Mouse (Mus musculus) thymus, postnatal 10 days (tissue): ENCODE data around the gene 6820408C15Rik.

Source experiments
- DNase-seq, 2 experiments: peaks; one replicate each; pipeline ENCODE4 v3.0.0; 2021; ENCODE audit warnings: low spot score in 2 of 2

Gene 6820408C15Rik

DNA sequence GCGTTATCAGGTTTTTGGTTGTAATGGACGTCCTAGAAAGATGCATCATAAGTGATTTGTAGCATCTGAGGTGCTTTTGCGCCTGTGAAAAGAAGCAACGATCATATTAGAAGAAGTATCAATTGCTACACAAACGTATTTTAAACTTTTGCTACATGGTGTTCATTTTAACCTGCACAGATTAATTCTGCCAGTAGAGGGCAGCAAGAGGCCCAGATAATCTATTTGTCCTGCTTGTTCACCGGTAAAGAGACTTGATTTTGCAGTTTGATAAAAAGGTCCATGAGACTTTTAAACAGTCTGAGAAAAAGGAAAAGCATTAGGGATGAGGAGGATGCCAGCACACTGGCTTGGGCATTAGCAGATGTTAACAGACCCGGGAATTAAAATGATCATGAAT, 55.6 kb downstream of the 6820408C15Rik start:
- peak in 1 of 2 experiments; percentile 18 for DNase-seq

DNA sequence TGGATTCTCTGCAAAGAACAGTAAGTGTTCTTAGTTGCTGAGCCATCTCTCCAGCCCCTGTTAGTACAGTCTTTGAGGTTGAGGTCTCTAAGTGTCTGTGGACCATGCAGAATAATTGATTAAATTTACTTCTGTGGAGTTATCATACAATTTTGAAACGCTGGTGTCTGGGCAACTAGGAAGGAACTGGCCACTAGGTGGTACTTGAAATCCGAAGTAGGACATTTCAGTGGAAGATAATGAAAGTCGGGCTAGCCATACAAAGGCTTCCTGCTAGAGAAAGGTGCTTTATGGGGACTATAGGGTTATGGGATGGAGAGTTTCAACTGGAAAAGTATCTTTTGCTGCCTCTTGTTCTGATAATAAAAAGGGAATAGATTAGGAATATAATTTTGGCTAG, 57.0 kb downstream of the 6820408C15Rik start:
- DNase-seq, result no peak

- no peak for DNase-seq
Measured at GRCm38 (mm10) chr2:152476763-152477162, 61.4 kb downstream of the 6820408C15Rik start, which contains the start of gene Defb20. TSS of gene Defb20 (plus strand) at chr2:152477063.

- DNase-seq, result no peak
Measured at GRCm38 (mm10) chr2:152480881-152481280, 65.5 kb downstream of the 6820408C15Rik start.

GRCm38 (mm10) chr2:152481726-152482125, 66.3 kb downstream of the 6820408C15Rik start:
- no peak for DNase-seq

DNA sequence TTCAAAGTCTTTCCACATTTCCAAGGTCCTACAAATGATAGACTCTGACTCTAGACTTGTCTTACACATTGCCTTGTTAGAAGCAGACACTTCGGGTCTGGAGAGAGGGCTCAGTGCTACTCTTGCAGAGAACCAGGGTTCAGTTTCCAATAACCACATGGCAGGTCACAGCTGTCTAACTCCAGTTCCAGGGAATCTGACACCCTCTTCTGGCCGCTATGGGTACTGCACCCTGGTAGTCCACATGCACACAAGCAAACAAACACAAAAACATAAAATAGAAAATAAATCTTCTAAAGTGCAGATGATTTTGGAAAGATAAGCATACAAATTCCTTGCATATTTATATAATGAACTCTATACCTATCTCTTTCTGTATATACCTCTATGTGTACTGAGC, 71.6 kb downstream of the 6820408C15Rik start:
- no peak for DNase-seq

DNA sequence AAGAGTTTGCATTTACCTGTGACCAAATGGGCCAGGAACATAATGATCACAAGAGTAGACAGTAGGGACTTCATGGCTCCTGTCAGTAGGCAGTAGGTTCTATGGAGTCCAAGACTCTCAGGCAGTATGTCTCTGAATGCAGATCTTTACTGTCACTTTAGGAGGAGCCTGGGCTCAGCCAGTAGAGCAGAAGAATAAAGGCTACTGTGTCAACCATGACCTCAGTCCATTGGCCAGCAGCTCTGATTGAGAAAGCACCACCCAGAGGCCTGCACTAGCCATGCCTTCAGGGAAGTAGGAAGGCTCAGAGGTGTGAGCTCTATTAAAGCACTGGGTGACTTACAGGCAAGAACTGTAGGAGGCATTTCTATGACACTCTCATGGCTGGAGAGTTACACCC, 74.7 kb downstream of the 6820408C15Rik start, which contains the start of gene Defb22:
Gene Defb22 (minus strand): TSS at position 101 of the 400 bp plus-strand sequence.
- no peak for DNase-seq

DNA sequence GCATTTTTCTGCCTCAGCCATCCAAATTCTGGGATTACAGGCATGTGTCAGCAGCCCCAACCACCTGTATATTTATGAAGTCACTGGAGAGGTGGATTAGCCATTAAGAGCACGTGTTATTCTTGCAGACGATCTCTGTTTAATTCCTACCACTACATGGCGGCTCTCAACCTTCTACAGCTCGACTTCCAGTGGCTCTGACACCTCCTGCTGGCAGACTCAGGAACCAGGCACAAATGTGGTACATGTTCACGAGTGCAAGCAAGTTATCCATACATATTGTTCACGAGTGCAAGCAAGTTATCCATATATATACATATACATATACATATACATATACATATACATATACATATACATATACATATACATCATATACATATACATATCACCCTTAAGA, 77.8 kb downstream of the 6820408C15Rik start:
- DNase-seq, result no peak
